Mouse (Mus musculus) ES-Bruce4 (cell line): ENCODE results near the gene Baiap2. TPM values are rescaled to one million over a fixed set of nuclear protein-coding genes. Genes with fewer than 3 reads are reported as not detected.
A peak's percentile ranks its signal among the peaks of the same experiment; 100 is the strongest.

Source experiments
- H3K27ac ChIP-seq: 2 replicates; pipeline ENCODE4 v1.5.1; 2012; ENCODE audit warnings: low read length, inconsistent platforms; ENCODE audit not compliant: insufficient read depth
- H3K27me3 ChIP-seq: 2 replicates; pipeline ENCODE4 v1.6.1; 2012; ENCODE audit warnings: mild to moderate bottlenecking, low read length, inconsistent platforms; ENCODE audit not compliant: control insufficient read depth, poor library complexity, insufficient read depth, severe bottlenecking
- H3K36me3 ChIP-seq: 2 replicates; pipeline ENCODE4 v1.6.1; 2012; ENCODE audit warnings: inconsistent platforms, mild to moderate bottlenecking, low read length, moderate library complexity; ENCODE audit not compliant: control insufficient read depth, poor library complexity, insufficient read depth, severe bottlenecking
- H3K4me1 ChIP-seq: one replicate; pipeline ENCODE4 v1.8.1; 2011; ENCODE audit warnings: low read length; ENCODE audit not compliant: control insufficient read depth, insufficient read depth
- H3K4me3 ChIP-seq: 2 replicates; pipeline ENCODE4 v1.5.1; 2011; ENCODE audit warnings: low read depth, mild to moderate bottlenecking, low read length
- H3K9ac ChIP-seq: 2 replicates; pipeline ENCODE4 v1.6.1; 2012; ENCODE audit warnings: low read depth, mild to moderate bottlenecking, inconsistent platforms; ENCODE audit not compliant: poor library complexity, severe bottlenecking
- H3K9me3 ChIP-seq: replicated peaks from 2 replicates; pipeline ENCODE4 v1.6.1; 2012; ENCODE audit warnings: mild to moderate bottlenecking, low read length, inconsistent platforms; ENCODE audit not compliant: control insufficient read depth, poor library complexity, insufficient read depth, severe bottlenecking
- CTCF ChIP-seq: IDR thresholded peaks from one replicate; pipeline ENCODE4 v1.8.1; 2011; ENCODE audit warnings: low read depth, low read length
- EP300 ChIP-seq: IDR thresholded peaks from 2 replicates; pipeline ENCODE4 v1.6.1; 2011; ENCODE audit warnings: low read depth, low read length; ENCODE audit not compliant: insufficient read depth
- POLR2A ChIP-seq: IDR thresholded peaks from one replicate; pipeline ENCODE4 v1.8.1; 2011; ENCODE audit warnings: low read length; ENCODE audit not compliant: insufficient read depth
- polyA plus RNA-seq: library from polyadenylated mRNA; stranded (reverse); fragments of >200 nt; gene quantifications from 2 replicates; pipeline ENCODE4 v1.2.4, GENCODE M21; 2011; ENCODE audit warnings: low read depth; ENCODE audit not compliant: missing spikeins, insufficient read depth, insufficient read length

Baiap2 gene
- polyA plus RNA-seq, result 15.4 and 15.6 TPM in 2 replicates

DNA sequence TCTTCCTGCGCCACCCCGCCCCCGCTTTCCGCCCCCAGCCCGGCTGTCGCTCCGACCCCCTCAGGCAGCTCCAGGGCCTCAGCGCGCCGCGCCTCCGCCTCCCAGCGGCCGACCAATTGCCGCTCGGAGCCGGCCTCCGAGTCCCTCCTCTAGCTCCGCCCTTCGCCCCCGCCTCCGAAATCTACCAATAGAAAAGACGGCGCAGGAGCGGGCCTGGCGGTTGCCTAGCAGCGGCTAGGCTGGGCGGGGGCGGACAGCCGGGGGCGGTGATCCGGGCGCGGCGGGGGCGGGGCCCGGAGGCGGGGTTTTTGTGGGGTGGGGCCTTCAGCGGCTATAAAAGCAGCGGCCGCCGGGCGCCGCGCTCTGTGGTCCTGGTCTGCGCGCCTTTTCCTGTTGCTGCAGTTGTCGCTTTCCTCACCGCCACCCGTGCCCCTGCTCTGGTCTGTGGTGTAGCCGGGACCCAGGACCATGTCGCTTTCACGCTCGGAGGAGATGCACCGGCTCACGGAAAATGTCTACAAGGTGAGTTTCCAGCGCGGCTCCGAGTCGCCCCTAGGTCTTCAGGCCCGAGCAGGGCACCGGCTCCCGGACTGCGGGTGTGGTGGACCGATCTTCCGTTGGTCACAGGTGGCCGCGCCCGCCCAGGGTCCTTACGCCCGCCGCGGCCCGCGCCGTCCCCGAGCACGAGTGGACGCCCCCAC, at the start of gene Baiap2:
Gene Baiap2, plus strand, starts transcription at position 37 of the 701 bp plus-strand sequence.
- TF ChIP-seq CTCF (no peak), EP300 (no peak), POLR2A (peak; percentile 93)
- H3K9me3 ChIP-seq, result no peaks in the 10 kb centered on the region
- no peak within 1 kb of the TSS for H3K27ac ChIP-seq
- H3K9ac ChIP-seq, result peak within 1 kb of the TSS; percentile 81
- H3K4me3 ChIP-seq, result peak within 1 kb of the TSS; percentile 95
- H3K36me3 ChIP-seq, result no peaks in the 10 kb centered on the region
- H3K27me3 ChIP-seq, result no peaks in the 10 kb centered on the region
- H3K4me1 ChIP-seq, result peaks cover 7% of the 10 kb centered on the region

DNA sequence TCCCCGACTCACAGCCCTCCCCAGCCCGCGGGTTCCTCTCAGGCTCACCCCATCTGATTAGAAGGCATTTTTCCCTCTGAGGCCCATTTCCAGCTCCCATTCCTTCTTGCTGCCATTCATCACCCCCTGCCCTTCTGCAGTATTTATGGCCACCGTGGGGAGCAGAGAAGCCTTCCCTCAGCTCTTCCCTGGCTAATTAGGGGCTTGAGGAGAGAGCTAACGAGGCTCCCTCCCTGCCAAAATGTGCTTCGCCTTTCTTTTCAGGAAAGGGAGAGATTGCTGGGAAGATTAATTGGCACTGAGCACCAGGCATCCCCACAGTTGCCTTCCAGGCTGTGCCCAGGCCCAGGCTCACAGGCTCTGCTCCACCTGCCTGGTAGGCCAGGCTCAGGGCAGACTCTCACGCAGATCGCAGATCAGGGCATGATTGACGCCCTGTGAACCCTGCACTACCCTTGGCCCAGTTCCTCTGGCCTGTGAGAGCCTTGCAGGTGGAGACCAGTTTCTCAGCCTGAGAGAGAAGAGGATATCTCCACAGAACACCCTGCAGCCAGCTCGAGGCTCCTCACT, 48.8 kb upstream of the Baiap2 start:
- H3K36me3 ChIP-seq, result no peaks in the 10 kb centered on the region

DNA sequence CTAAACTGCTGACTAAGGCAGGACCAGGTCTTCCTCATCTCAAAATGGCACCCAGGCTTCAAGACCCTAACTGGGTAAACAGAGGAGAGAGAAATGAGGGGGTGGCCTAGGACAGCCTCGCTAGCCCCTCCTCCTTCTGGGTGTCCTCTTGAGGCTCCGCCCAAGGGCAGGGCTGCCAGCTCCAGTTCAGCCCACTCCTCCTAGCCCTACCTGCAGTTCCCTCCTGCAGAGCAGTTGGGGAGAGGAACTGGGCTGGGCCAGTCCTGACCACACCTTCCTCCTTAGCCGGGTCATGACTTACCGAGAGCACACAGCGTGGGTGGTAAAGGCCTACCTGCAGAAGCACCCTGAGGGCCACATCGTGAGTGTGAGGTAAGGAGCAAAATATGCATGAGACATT, 47.9 kb upstream of the Baiap2 start:
- H3K9me3 ChIP-seq, result no peaks in the 10 kb centered on the region
- no peak overlapping the region for H3K4me3 ChIP-seq
- no peaks in the 10 kb centered on the region for H3K36me3 ChIP-seq
- H3K27ac ChIP-seq, result no peak overlapping the region
- H3K27me3 ChIP-seq, result no peaks in the 10 kb centered on the region
- no peak overlapping the region for H3K9ac ChIP-seq
- no peak for TF ChIP-seq CTCF
- no peak for TF ChIP-seq EP300
- no peak for TF ChIP-seq POLR2A
- no peaks in the 10 kb centered on the region for H3K4me1 ChIP-seq

More for the DNA sequence above, 48.8 kb upstream of the Baiap2 start:
- Histone ChIP-seq H3K9ac (no peak overlapping the region), H3K4me3 (no peak overlapping the region), H3K9me3 (no peaks in the 10 kb centered on the region), H3K27me3 (no peaks in the 10 kb centered on the region), H3K27ac (no peak overlapping the region), H3K4me1 (no peaks in the 10 kb centered on the region)
- no peak for TF ChIP-seq CTCF
- no peak for TF ChIP-seq EP300
- TF ChIP-seq POLR2A, result no peak

DNA sequence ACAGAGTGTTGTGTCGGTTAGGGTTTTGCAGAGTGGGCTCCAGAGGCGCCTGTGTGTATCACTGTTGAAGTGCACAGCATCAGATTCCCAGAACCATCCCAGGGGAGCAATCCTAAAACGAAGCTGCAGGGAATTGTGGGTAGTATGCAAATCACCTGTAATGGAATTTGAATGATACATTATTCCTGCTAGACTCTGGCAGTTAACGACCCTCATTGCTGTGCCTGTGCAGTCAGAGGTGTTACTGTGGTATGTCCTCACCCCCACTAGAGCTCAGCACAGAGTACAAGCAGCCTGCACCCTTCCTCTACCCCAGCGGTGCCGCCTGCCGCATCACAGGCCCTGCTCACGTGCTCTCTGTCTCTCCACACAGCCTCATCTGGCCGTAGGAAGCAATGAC, 45.5 kb upstream of the Baiap2 start:
- no peak overlapping the region for H3K9ac ChIP-seq
- no peaks in the 10 kb centered on the region for H3K36me3 ChIP-seq
- no peaks in the 10 kb centered on the region for H3K9me3 ChIP-seq
- H3K4me3 ChIP-seq, result 0 out of 2 replicates have a peak overlapping the region, but pooled peaks have one; percentile 7
- H3K27me3 ChIP-seq, result no peaks in the 10 kb centered on the region
- no peak overlapping the region for H3K27ac ChIP-seq
- no peaks in the 10 kb centered on the region for H3K4me1 ChIP-seq
- TF ChIP-seq POLR2A, result no peak
- no peak for TF ChIP-seq EP300
- no peak for TF ChIP-seq CTCF

DNA sequence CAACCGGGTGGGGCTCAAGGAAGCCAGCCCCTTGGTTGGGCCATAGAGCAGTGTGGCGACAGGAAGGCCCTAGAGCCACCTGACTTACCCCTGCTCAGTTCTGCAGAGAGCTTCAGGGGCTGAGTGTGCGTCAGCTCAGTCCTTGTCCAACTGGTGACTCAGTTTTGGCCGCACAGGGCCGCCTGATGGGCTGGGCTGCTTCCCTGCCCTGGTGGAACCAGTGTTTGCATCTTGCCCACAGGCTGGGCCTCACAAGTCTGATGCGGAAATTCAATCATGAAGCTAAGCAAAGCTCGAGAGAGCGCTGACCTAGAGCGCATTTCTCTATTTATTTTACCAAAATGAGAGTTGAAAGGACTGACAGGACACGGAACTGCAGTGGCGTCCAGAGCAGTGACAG, 43.6 kb upstream of the Baiap2 start:
- H3K9ac ChIP-seq, result no peak overlapping the region
- no peaks in the 10 kb centered on the region for H3K9me3 ChIP-seq
- no peaks in the 10 kb centered on the region for H3K27me3 ChIP-seq
- TF ChIP-seq POLR2A, result no peak
- no peak for TF ChIP-seq EP300
- no peak for TF ChIP-seq CTCF
- no peaks in the 10 kb centered on the region for H3K36me3 ChIP-seq
- no peaks in the 10 kb centered on the region for H3K4me1 ChIP-seq
- H3K4me3 ChIP-seq, result no peak overlapping the region
- no peak overlapping the region for H3K27ac ChIP-seq

DNA sequence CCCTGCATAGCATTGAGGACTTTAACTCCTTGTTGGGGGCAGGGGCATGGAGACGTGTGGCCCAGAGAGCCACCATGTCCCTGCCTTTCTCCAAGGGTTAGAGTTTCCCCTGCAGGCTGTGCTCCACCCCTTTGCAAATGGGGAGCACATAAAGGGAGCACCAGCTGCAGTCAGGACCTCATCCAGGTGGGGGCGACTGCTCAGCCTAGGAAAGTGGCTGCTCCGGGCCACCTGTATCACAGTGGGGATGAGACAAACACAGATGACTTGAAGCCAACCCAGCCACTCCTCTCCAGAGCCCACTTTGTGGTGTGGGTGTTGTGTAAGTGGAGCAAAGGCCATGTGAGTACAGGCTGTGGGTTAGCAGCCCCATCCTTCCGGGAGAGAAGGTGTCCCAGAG, 41.4 kb upstream of the Baiap2 start:
- Histone ChIP-seq H3K4me1 (no peaks in the 10 kb centered on the region), H3K36me3 (no peaks in the 10 kb centered on the region), H3K9me3 (no peaks in the 10 kb centered on the region), H3K9ac (no peak overlapping the region), H3K27ac (no peak overlapping the region), H3K4me3 (no peak overlapping the region), H3K27me3 (no peaks in the 10 kb centered on the region)
- no peak for TF ChIP-seq CTCF
- TF ChIP-seq EP300, result no peak
- TF ChIP-seq POLR2A, result no peak
